Mouse (Mus musculus) forebrain, embryonic 13.5 days (tissue): ENCODE data around the gene Tm7sf3. TPM values are rescaled to one million over a fixed set of nuclear protein-coding genes. Genes with fewer than 3 reads are reported as not detected.

ENCODE experiments used
- ATAC-seq: fragments of 200-750 bp; cut with Nextera tagmentation; 2 replicates; pipeline ENCODE4 v1.8.0; 2017
- H3K27ac ChIP-seq: fragments of 300-500 bp; sonication (generic); 2 replicates; pipeline ENCODE4 v1.5.1; 2015; ENCODE audit warnings: inconsistent platforms, mild to moderate bottlenecking, moderate library complexity
- H3K27me3 ChIP-seq: fragments of 300-500 bp; sonication (generic); 2 replicates; pipeline ENCODE4 v1.6.1; 2015; ENCODE audit warnings: mild to moderate bottlenecking, inconsistent platforms
- H3K36me3 ChIP-seq: fragments of 300-500 bp; sonication (generic); 2 replicates; pipeline ENCODE4 v1.6.1; 2015; ENCODE audit warnings: mild to moderate bottlenecking, inconsistent platforms; ENCODE audit not compliant: poor library complexity, severe bottlenecking
- H3K4me1 ChIP-seq: fragments of 300-500 bp; sonication (generic); 2 replicates; pipeline ENCODE4 v1.6.1; 2015; ENCODE audit warnings: inconsistent platforms
- H3K4me2 ChIP-seq: fragments of 300-500 bp; sonication (generic); 2 replicates; pipeline ENCODE4 v1.6.1; 2015; ENCODE audit warnings: inconsistent platforms, mild to moderate bottlenecking, moderate library complexity
- H3K4me3 ChIP-seq: fragments of 300-500 bp; sonication (generic); 2 replicates; pipeline ENCODE4 v1.5.1; 2015; ENCODE audit warnings: mild to moderate bottlenecking, inconsistent platforms
- H3K9ac ChIP-seq: fragments of 300-500 bp; sonication (generic); 2 replicates; pipeline ENCODE4 v1.6.1; 2015; ENCODE audit warnings: mild to moderate bottlenecking, inconsistent platforms
- H3K9me3 ChIP-seq: fragments of 300-500 bp; sonication (generic); replicated peaks from 2 replicates; pipeline ENCODE4 v1.6.1; 2016; ENCODE audit warnings: inconsistent platforms
- WGBS: fragments of 180-500 bp; shearing (Covaris S2); methylation state at CpG from one replicate; pipeline ENCODE4 v1.1.7; 2015; 5-methylcytosine and 5-hydroxymethylcytosine counted together
- polyA plus RNA-seq: library from polyadenylated mRNA; unstranded; fragments of >200 nt; fragmentation: Nextera tagmentation; extraction: Ambion mirVana; gene quantifications from 2 replicates; pipeline ENCODE4 v1.2.1, GENCODE M21; 2015

The Tm7sf3 gene
- polyA plus RNA-seq, 1 experiment from 2014 or later: 21.7 TPM

- Histone ChIP-seq H3K4me1 (peaks cover 10% of the 10 kb centered on the region), H3K9me3 (no peaks in the 10 kb centered on the region), H3K36me3 (no peaks in the 10 kb centered on the region), H3K27me3 (no peaks in the 10 kb centered on the region), H3K27ac (no peak overlapping the region), H3K4me2 (peak overlapping the region; percentile 86), H3K9ac (peak overlapping the region; percentile 86), H3K4me3 (peak overlapping the region; percentile 82)
- WGBS: 40% methylated on average over 11 of the region's 11 CpGs
- ATAC-seq: no peak
Observed at GRCm38 (mm10) chr6:146643184-146643570, 553 bp upstream of the Tm7sf3 start.

- H3K9ac ChIP-seq: peak overlapping the region; percentile 56
- 70% methylated on average over 11 of the region's 11 CpGs for WGBS
- H3K4me3 ChIP-seq: peak overlapping the region; percentile 82
- H3K27ac ChIP-seq: peak overlapping the region; percentile 41
- H3K27me3 ChIP-seq: no peaks in the 10 kb centered on the region
- peak; percentile 11 for ATAC-seq
- H3K4me2 ChIP-seq: peak overlapping the region; percentile 86
- no peaks in the 10 kb centered on the region for H3K9me3 ChIP-seq
- H3K36me3 ChIP-seq: no peaks in the 10 kb centered on the region
- peaks cover 10% of the 10 kb centered on the region for H3K4me1 ChIP-seq
Observed at GRCm38 (mm10) chr6:146641621-146642210, 908 bp downstream of the Tm7sf3 start.

- no peak for ATAC-seq
- Histone ChIP-seq H3K4me3 (no peak overlapping the region), H3K4me1 (peaks cover 10% of the 10 kb centered on the region), H3K9ac (no peak overlapping the region), H3K27ac (no peak overlapping the region), H3K27me3 (no peaks in the 10 kb centered on the region), H3K36me3 (no peaks in the 10 kb centered on the region), H3K4me2 (no peak overlapping the region), H3K9me3 (no peaks in the 10 kb centered on the region)
- 89% methylated on average over 6 of the region's 6 CpGs for WGBS
Observed at GRCm38 (mm10) chr6:146640991-146641390, 1.6 kb downstream of the Tm7sf3 start.

GRCm38 (mm10) chr6:146640068-146640965 lies 2.3 kb downstream of the Tm7sf3 start:
- Histone ChIP-seq H3K27ac (no peak overlapping the region), H3K9me3 (no peaks in the 10 kb centered on the region), H3K4me1 (peaks cover 10% of the 10 kb centered on the region), H3K9ac (no peak overlapping the region), H3K4me3 (no peak overlapping the region), H3K36me3 (no peaks in the 10 kb centered on the region), H3K27me3 (no peaks in the 10 kb centered on the region), H3K4me2 (no peak overlapping the region)
- WGBS: 91% methylated on average over 7 of the region's 7 CpGs
- no peak for ATAC-seq

- Histone ChIP-seq H3K4me3 (no peak overlapping the region), H3K36me3 (no peaks in the 10 kb centered on the region), H3K27me3 (no peaks in the 10 kb centered on the region), H3K27ac (no peak overlapping the region), H3K4me2 (no peak overlapping the region), H3K9ac (no peak overlapping the region), H3K4me1 (peaks cover 12% of the 10 kb centered on the region), H3K9me3 (no peaks in the 10 kb centered on the region)
- 91% methylated on average over 5 of the region's 5 CpGs for WGBS
- ATAC-seq: no peak
Observed at GRCm38 (mm10) chr6:146636482-146636881, 6.1 kb downstream of the Tm7sf3 start.

- peaks cover 12% of the 10 kb centered on the region for H3K4me1 ChIP-seq
- no peaks in the 10 kb centered on the region for H3K27me3 ChIP-seq
- no peak for ATAC-seq
- H3K36me3 ChIP-seq: no peaks in the 10 kb centered on the region
- H3K9ac ChIP-seq: no peak overlapping the region
- no peak overlapping the region for H3K27ac ChIP-seq
- H3K4me2 ChIP-seq: peak overlapping the region; percentile 65
- 59% methylated on average over 4 of the region's 4 CpGs for WGBS
- H3K9me3 ChIP-seq: no peaks in the 10 kb centered on the region
- H3K4me3 ChIP-seq: 0 out of 2 replicates have a peak overlapping the region, but pooled peaks have one; percentile 67
Observed at GRCm38 (mm10) chr6:146634759-146635606, 7.6 kb downstream of the Tm7sf3 start.

GRCm38 (mm10) chr6:146634015-146634722 lies 8.5 kb downstream of the Tm7sf3 start:
- Histone ChIP-seq H3K36me3 (no peaks in the 10 kb centered on the region), H3K27ac (peak overlapping the region; percentile 76), H3K9me3 (no peaks in the 10 kb centered on the region), H3K27me3 (no peaks in the 10 kb centered on the region), H3K4me1 (peaks cover 12% of the 10 kb centered on the region), H3K4me3 (peak overlapping the region; percentile 67), H3K4me2 (peak overlapping the region; percentile 65), H3K9ac (peak overlapping the region; percentile 83)
- ATAC-seq: peak; percentile 95
- WGBS: under 1% methylated on average over 43 of the region's 82 CpGs

GRCm38 (mm10) chr6:146633629-146634014 lies 9.0 kb downstream of the Tm7sf3 start:
- Histone ChIP-seq H3K4me1 (peaks cover 12% of the 10 kb centered on the region), H3K4me3 (peak overlapping the region; percentile 67), H3K9me3 (no peaks in the 10 kb centered on the region), H3K27me3 (no peaks in the 10 kb centered on the region), H3K9ac (peak overlapping the region; percentile 83), H3K4me2 (peak overlapping the region; percentile 65), H3K36me3 (no peaks in the 10 kb centered on the region), H3K27ac (peak overlapping the region; percentile 76; the same call in 1 of the 2 replicates)
- 6% methylated on average over 14 of the region's 14 CpGs for WGBS
- ATAC-seq: peak; percentile 63

GRCm38 (mm10) chr6:146633097-146633496 lies 9.5 kb downstream of the Tm7sf3 start:
- H3K4me1 ChIP-seq: peaks cover 15% of the 10 kb centered on the region
- H3K36me3 ChIP-seq: no peaks in the 10 kb centered on the region
- ATAC-seq: no peak
- H3K4me3 ChIP-seq: peak overlapping the region; percentile 67
- H3K4me2 ChIP-seq: peak overlapping the region; percentile 65
- H3K27ac ChIP-seq: no peak overlapping the region
- no peaks in the 10 kb centered on the region for H3K9me3 ChIP-seq
- 0 out of 2 replicates have a peak overlapping the region, but pooled peaks have one; percentile 21 for H3K9ac ChIP-seq
- no peaks in the 10 kb centered on the region for H3K27me3 ChIP-seq
- WGBS: 35% methylated on average over 8 of the region's 8 CpGs

GRCm38 (mm10) chr6:146632403-146632802 lies 10.2 kb downstream of the Tm7sf3 start:
- Histone ChIP-seq H3K27ac (no peak overlapping the region), H3K4me3 (no peak overlapping the region), H3K4me2 (no peak overlapping the region), H3K27me3 (no peaks in the 10 kb centered on the region), H3K36me3 (no peaks in the 10 kb centered on the region), H3K9me3 (no peaks in the 10 kb centered on the region), H3K9ac (no peak overlapping the region), H3K4me1 (peaks cover 16% of the 10 kb centered on the region)
- ATAC-seq: no peak
- WGBS: 80% methylated on average over 9 of the region's 9 CpGs

- Histone ChIP-seq H3K9me3 (no peaks in the 10 kb centered on the region), H3K27me3 (no peaks in the 10 kb centered on the region), H3K4me3 (no peak overlapping the region), H3K36me3 (no peaks in the 10 kb centered on the region), H3K9ac (no peak overlapping the region), H3K4me2 (no peak overlapping the region), H3K27ac (no peak overlapping the region), H3K4me1 (peaks cover 16% of the 10 kb centered on the region)
- no peak for ATAC-seq
- WGBS: 77% methylated on average over 8 of the region's 8 CpGs
Observed at GRCm38 (mm10) chr6:146631847-146632246, 10.8 kb downstream of the Tm7sf3 start.
